Mouse (Mus musculus): Measurements from ENCODE around the gene Clec2h.

DNA sequence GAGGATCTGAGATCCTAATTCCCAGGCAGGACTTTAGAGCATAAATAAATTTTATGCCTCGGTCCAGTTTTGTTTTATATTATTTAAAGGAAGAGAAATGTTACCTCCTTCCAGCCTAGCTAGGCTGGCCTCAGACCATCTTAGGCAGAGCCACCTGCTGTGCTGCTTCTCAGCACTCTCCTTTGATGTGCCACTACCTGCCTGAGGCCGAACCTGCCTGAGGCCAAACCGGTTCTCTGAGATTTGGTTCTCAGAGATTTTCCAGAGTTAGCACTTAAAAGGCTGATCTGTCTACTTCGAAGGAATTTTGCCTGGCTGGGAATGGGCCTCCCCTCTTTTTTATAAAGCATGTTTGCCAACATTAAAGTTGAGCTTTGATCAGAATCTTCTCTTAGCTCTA is 7.8 kb downstream of the Clec2h start:
- no peak for TF ChIP-seq CTCF (conservative IDR thresholded peaks at IDR 0.05; ENCODE audit: insufficient read depth, insufficient read length, low read depth, low read length)
- no peak for TF ChIP-seq POLR2A (IDR thresholded peaks at IDR 0.05; ENCODE audit: low read depth, low read length)

All from kidney, adult 2 months (tissue).